Mouse (Mus musculus) heart, postnatal 14 days (tissue): ENCODE measurements around the gene Cyp2t4. TPM values are rescaled to one million over a fixed set of nuclear protein-coding genes. Genes with fewer than 3 reads are reported as not detected.

ENCODE experiments used
- DNase-seq, 2 experiments: peaks; one replicate each; pipeline ENCODE4 v3.0.0; 2021 to 2022
- intact Hi-C: fragments of 180-260 bp; cut with DNase I; formaldehyde crosslinking; loops from one replicate; pipeline ENCODE4 v1.15.1; 2025
- total RNA-seq, 2 experiments: library from RNA; stranded (reverse); gene quantifications; 2 replicates each; pipeline ENCODE4 v1.2.3; 2021

Gene Cyp2t4
- total RNA-seq, 2 experiments from 2014 or later = not detected

- intact Hi-C loops = loop anchor here (2.0 to 5.0 kb wide), 2 partner anchors 74 to 128 kb away; partner anchors contain the start of gene Coq8b
- DNase-seq = no peak
These were observed 5.7 kb downstream of the Cyp2t4 start for GRCm38 (mm10) chr7:27159256-27159655.

GRCm38 (mm10) chr7:27159882-27160281 is 6.4 kb downstream of the Cyp2t4 start:
- intact Hi-C loops = loop anchor here (2.0 to 10.0 kb wide), 4 partner anchors 37 to 325 kb away; partner anchors contain the start of genes BC024978, Coq8b, Sertad1 and Snrpa
- peak; percentile 87 to 89 for DNase-seq

- DNase-seq = no peak
- intact Hi-C loops = loop anchor here (5.0 to 10.0 kb wide), 2 partner anchors 36 to 324 kb away; partner anchors contain the start of genes BC024978, Sertad1 and Snrpa
These were observed 7.4 kb downstream of the Cyp2t4 start for GRCm38 (mm10) chr7:27160921-27161320.

GRCm38 (mm10) chr7:27161744-27162143 is 8.2 kb downstream of the Cyp2t4 start:
- intact Hi-C loops = loop anchor here (2.0 to 10.0 kb wide), 3 partner anchors 17 to 323 kb away; partner anchors contain the start of genes BC024978, Rab4b, Sertad1 and Snrpa
- DNase-seq = no peak

GRCm38 (mm10) chr7:27162780-27163449 is 9.4 kb downstream of the Cyp2t4 start:
- intact Hi-C loops = loop anchor here (2.0 to 10.0 kb wide), 3 partner anchors 16 to 322 kb away; partner anchors contain the start of genes BC024978, Rab4b, Sertad1 and Snrpa
- DNase-seq = no peak

GRCm38 (mm10) chr7:27163450-27163805 is 9.9 kb downstream of the Cyp2t4 start:
- intact Hi-C loops = loop anchor here (2.0 to 10.0 kb wide), 3 partner anchors 15 to 321 kb away; partner anchors contain the start of genes BC024978, Rab4b, Sertad1 and Snrpa
- DNase-seq = no peak

- DNase-seq = no peak
- intact Hi-C loops = loop anchor here (5.0 to 10.0 kb wide), 2 partner anchors 33 to 320 kb away; partner anchors contain the start of genes BC024978, Sertad1 and Snrpa
These were observed 10.8 kb downstream of the Cyp2t4 start for GRCm38 (mm10) chr7:27164112-27164947.

GRCm38 (mm10) chr7:27165007-27165655 is 11.6 kb downstream of the Cyp2t4 start:
- intact Hi-C loops = loop anchor here (10.0 kb wide), 1 partner anchor 320 kb away; the partner anchor contains the start of gene Sertad1
- DNase-seq = no peak

- no peak for DNase-seq
- intact Hi-C loops = loop anchor here (10.0 kb wide), 1 partner anchor 319 kb away; the partner anchor contains the start of gene Sertad1
These were observed 12.2 kb downstream of the Cyp2t4 start for GRCm38 (mm10) chr7:27165696-27166095.

- intact Hi-C loops = loop anchor here (10.0 kb wide), 1 partner anchor 319 kb away; the partner anchor contains the start of gene Sertad1
- peak; percentile 91 to 93 for DNase-seq
These were observed 12.7 kb downstream of the Cyp2t4 start for GRCm38 (mm10) chr7:27166229-27166613.

GRCm38 (mm10) chr7:27166614-27167474 is 13.3 kb downstream of the Cyp2t4 start, which contains the start of gene Egln2:
Gene Egln2, minus strand, starts transcription at chr7:27166802.
- intact Hi-C loops = loop anchor here (1.0 to 10.0 kb wide), 2 partner anchors 12 to 318 kb away; partner anchors contain the start of gene Sertad1
- DNase-seq = peak; percentile 96 to 98

GRCm38 (mm10) chr7:27167475-27168094 is 14.1 kb downstream of the Cyp2t4 start:
- no peak for DNase-seq
- intact Hi-C loops = loop anchor here (1.0 to 10.0 kb wide), 2 partner anchors 12 to 317 kb away; partner anchors contain the start of gene Sertad1

GRCm38 (mm10) chr7:27168371-27168770 is 14.9 kb downstream of the Cyp2t4 start:
- intact Hi-C loops = loop anchor here (10.0 kb wide), 1 partner anchor 316 kb away; the partner anchor contains the start of gene Sertad1

GRCm38 (mm10) chr7:27170981-27171380 is 17.5 kb downstream of the Cyp2t4 start:
- intact Hi-C loops = no loop called here

More at GRCm38 (mm10) chr7:27168371-27168770, 14.9 kb downstream of the Cyp2t4 start:
- no peak for DNase-seq

GRCm38 (mm10) chr7:27174496-27174895 is 21.0 kb downstream of the Cyp2t4 start:
- DNase-seq = no peak
- intact Hi-C loops = no loop called here

More at GRCm38 (mm10) chr7:27170981-27171380, 17.5 kb downstream of the Cyp2t4 start:
- no peak for DNase-seq

GRCm38 (mm10) chr7:27174896-27175295 is 21.4 kb downstream of the Cyp2t4 start:
- no peak for DNase-seq
- intact Hi-C loops = no loop called here

GRCm38 (mm10) chr7:27177942-27178323 is 24.4 kb downstream of the Cyp2t4 start:
- intact Hi-C loops = loop anchor here (2.0 kb wide), 1 partner anchor 15 kb away; no protein-coding TSS in a partner anchor
- DNase-seq = no peak
